Mouse (Mus musculus) cortical plate, adult 2 months (tissue): ENCODE results near the gene Dazap2. TPM values are rescaled to one million over a fixed set of nuclear protein-coding genes. Genes with fewer than 3 reads are reported as not detected.

Experiments used
- H3K27ac ChIP-seq: fragments of 200-500 bp; 2 replicates; pipeline ENCODE4 v1.5.1; 2012; ENCODE audit warnings: low read length, control low read depth, inconsistent platforms; ENCODE audit not compliant: insufficient read depth
- H3K4me1 ChIP-seq: fragments of 200-500 bp; 2 replicates; pipeline ENCODE4 v1.6.1; 2011; ENCODE audit warnings: low read length; ENCODE audit not compliant: control insufficient read depth, insufficient read depth
- H3K4me3 ChIP-seq: fragments of 200-500 bp; 2 replicates; pipeline ENCODE4 v1.5.1; 2011; ENCODE audit warnings: mild to moderate bottlenecking, low read length, control low read depth; ENCODE audit not compliant: insufficient read depth
- CTCF ChIP-seq: fragments of 200-500 bp; IDR thresholded peaks from 2 replicates; pipeline ENCODE4 v1.5.1; 2011; ENCODE audit warnings: mild to moderate bottlenecking, control low read depth, low read length; ENCODE audit not compliant: insufficient read depth; ENCODE audit errors: extremely low read depth
- POLR2A ChIP-seq: fragments of 200-500 bp; IDR thresholded peaks from 2 replicates; pipeline ENCODE4 v1.6.1; 2011; ENCODE audit warnings: mild to moderate bottlenecking, low read length, control low read depth; ENCODE audit not compliant: insufficient read depth; ENCODE audit errors: extremely low read depth
- polyA plus RNA-seq: library from polyadenylated mRNA; depleted of rRNA; stranded (reverse); fragments of >200 nt; gene quantifications from 2 replicates; pipeline ENCODE4 v1.2.3, GENCODE M21; 2012

The Dazap2 gene
- polyA plus RNA-seq, 1 experiment: 216 TPM

DNA sequence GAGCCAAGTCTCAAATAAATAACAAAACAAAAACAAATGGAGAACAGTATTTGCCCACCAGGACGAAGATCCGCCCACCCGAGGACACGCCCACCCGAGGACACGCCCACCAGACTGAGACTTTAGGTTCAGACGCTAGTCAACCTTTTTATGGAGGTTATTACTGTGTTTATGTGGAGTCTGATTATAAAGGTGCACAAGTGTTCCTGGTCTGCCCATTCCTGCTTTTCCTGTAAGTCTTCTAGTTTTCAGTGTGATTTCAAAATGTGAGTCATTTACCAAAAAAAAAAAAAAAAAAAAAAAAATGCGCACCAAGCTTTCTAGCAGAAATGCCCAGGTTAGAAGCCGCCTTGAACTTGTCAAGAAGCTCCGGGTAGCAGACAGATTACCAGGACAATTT, 12.1 kb downstream of the Dazap2 start:
- no peak overlapping the region for H3K4me3 ChIP-seq
- H3K4me1 ChIP-seq: peaks cover 2% of the 10 kb centered on the region
- no peak overlapping the region for H3K27ac ChIP-seq
- no peak for TF ChIP-seq CTCF
- TF ChIP-seq POLR2A: no peak

DNA sequence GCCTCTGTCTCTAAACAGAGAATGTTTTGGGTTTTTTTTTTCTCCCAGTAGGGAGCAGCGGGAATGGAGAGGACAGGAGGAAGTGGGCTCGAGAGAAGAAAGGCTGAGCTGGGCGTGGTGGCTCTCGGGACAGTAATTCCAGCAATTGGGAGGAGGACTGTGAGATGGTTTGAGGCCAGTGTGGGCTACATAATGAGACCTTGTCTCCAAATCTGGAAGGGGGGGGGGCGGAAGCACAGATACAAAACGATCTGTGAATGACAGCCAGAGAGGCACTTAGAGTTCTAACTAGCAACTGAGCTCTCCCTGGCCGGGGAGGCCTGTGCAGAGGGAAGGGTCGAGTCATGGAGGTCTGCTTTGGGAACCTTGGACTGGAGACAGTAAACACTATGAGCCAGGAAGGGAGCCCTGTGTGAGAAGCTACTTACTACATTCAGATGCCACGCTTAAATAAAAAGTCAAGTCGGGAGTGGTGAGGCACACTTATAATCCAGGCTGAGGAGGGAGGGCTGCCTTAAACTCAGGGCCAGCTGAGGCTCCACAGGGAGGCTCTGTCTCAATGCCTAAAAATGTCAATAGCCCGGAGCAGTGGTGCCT, 12.7 kb downstream of the Dazap2 start:
- TF ChIP-seq POLR2A (no peak), CTCF (no peak)
- H3K4me1 ChIP-seq: no peaks in the 10 kb centered on the region
- no peak overlapping the region for H3K27ac ChIP-seq
- H3K4me3 ChIP-seq: no peak overlapping the region

DNA sequence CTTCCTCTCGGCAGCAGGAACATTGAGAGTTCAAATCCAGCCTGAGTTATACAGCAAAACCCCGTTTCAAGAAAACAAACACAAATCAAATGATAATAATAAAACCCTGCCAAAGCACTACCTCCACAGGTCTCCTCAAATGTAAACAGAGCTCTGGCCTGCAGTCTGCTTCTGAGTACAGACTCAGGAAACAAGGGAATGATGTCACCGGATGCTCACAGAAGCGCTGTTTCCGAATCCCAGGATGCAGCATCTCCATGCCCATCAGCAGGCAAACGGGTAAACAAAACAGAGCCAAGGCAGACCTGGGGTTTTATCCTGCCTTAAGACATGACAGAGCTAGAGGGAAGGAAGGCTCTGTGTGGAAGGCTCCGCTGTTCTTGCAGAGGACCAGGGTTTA, 13.6 kb downstream of the Dazap2 start:
- H3K4me3 ChIP-seq: no peak overlapping the region
- TF ChIP-seq POLR2A: no peak
- no peak for TF ChIP-seq CTCF
- H3K27ac ChIP-seq: no peak overlapping the region

DNA sequence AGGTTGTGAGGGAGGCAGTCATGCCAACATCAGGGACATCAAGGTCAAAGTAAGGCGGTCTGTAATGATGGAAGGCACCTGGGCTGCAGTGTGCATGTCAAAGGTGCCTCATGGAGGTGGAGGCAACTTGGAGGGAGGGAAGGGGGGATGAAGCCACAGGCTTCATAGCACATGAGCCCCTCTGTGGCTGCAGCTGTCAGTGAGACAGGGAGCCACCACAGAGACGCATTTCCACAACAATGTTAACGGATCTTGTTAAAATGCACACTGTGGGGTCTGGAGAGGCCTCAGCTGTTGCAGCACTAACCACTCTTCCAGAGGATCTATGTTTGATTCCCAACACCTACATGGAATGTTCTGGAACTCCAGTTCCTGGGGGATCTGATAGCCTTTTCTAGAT, 15.0 kb downstream of the Dazap2 start:
- no peak overlapping the region for H3K4me3 ChIP-seq
- no peak overlapping the region for H3K27ac ChIP-seq
- no peaks in the 10 kb centered on the region for H3K4me1 ChIP-seq
- no peak for TF ChIP-seq POLR2A
- no peak for TF ChIP-seq CTCF

More for the DNA sequence above, 13.6 kb downstream of the Dazap2 start:
- no peaks in the 10 kb centered on the region for H3K4me1 ChIP-seq

DNA sequence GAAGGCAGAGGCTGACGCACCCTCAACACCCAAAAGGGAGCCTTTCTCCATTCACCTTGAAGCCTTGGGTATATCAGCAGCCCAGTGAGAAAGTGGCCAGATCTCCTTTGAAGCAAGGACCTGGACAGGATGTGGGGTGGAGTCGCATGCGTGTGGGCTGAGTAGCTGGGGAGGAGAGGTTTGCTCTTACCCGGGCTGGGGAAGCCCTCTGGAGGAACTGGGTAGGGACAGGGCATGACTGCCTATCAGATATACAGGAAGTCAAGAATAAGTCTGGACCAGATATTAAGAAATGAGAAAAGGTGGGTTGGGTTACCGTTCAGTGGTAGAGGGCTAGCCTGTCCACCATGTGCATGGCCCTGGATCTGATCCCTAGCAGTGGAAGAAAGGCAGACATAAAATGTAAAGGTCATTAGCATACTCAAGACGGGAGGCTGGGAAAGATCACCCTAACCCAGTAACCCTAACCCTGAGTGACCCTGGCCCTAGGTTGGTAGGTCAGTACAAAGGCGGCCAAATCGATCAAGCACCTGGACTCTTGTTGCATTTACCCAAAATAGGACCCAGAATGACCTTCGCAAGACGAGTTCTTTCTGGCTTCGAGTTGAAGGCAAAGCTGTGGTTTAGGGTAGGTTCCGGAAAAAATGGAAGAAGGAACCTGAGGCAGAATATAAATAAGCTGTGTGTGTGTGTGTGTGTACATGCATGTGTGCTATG, 16.5 kb downstream of the Dazap2 start:
- no peak overlapping the region for H3K4me3 ChIP-seq
- no peak overlapping the region for H3K27ac ChIP-seq
- TF ChIP-seq CTCF (no peak), POLR2A (no peak)
- H3K4me1 ChIP-seq: no peaks in the 10 kb centered on the region

DNA sequence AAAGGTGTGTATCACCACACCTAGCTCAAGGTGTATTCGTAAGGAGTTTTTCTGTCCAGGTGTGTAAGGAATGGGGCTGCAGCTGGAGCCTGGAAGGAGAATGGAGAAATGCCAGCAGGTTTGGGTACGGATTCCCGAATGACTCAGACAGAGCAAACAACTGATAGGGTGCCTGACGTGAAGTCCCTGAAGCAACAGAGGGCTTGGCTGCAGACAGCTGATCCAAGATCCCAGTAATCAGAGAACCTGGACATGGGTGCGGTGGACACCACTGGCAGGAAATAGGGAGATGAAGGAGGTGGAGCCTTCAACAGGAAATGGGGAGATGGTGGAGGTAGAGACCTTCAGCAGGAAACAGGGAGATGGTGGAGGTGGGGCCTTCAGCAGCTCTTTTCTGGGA, 17.2 kb downstream of the Dazap2 start:
- H3K4me3 ChIP-seq: no peak overlapping the region
- no peak overlapping the region for H3K27ac ChIP-seq
- H3K4me1 ChIP-seq: peaks cover 2% of the 10 kb centered on the region; the same call in 1 of the 2 replicates
- no peak for TF ChIP-seq POLR2A
- TF ChIP-seq CTCF: no peak

DNA sequence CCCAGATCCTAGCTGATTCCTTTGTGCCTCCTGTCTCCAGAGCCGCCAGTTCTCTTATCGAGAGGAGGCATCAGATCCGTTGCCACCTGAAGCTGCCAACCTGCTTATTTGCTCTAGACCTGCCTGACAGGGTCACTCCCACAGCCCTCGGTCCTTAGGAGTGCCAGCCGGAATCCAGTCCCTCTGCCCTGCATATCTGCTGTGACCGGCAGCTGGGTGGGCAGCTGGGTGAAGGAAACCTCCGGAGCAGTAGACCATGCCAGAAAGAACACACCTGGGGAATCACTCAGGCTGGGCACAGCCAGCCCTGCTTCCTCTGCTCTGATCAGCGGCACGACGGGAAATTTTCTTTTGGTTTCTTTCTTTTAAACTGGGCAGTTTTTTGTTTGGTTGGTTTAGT, 18.2 kb downstream of the Dazap2 start:
- Histone ChIP-seq H3K27ac (no peak overlapping the region), H3K4me1 (peaks cover 2% of the 10 kb centered on the region; the same call in 1 of the 2 replicates), H3K4me3 (no peak overlapping the region)
- TF ChIP-seq CTCF (no peak), POLR2A (no peak)

DNA sequence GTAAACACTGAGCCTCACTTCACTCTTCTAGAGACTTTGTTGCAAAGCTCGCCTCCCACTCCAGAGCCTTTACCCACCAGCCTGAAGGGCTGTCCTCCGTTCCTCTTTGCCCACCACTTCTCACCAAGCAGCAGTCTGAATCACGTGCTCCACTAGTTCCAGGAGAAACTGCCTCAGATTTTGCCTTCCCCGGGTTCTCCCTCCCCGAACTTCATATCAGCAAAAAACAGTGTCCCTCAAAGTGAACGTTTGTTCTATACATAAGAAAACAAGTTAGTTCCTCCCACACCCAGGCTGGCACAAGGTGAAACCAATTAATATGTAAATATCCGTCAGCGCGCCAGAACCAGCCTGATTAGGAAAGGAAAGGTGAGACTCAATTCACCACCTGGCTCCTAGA, 20.1 kb downstream of the Dazap2 start:
- TF ChIP-seq POLR2A (no peak), CTCF (no peak)
- Histone ChIP-seq H3K4me1 (peaks cover 2% of the 10 kb centered on the region; the same call in 1 of the 2 replicates), H3K4me3 (no peak overlapping the region)

DNA sequence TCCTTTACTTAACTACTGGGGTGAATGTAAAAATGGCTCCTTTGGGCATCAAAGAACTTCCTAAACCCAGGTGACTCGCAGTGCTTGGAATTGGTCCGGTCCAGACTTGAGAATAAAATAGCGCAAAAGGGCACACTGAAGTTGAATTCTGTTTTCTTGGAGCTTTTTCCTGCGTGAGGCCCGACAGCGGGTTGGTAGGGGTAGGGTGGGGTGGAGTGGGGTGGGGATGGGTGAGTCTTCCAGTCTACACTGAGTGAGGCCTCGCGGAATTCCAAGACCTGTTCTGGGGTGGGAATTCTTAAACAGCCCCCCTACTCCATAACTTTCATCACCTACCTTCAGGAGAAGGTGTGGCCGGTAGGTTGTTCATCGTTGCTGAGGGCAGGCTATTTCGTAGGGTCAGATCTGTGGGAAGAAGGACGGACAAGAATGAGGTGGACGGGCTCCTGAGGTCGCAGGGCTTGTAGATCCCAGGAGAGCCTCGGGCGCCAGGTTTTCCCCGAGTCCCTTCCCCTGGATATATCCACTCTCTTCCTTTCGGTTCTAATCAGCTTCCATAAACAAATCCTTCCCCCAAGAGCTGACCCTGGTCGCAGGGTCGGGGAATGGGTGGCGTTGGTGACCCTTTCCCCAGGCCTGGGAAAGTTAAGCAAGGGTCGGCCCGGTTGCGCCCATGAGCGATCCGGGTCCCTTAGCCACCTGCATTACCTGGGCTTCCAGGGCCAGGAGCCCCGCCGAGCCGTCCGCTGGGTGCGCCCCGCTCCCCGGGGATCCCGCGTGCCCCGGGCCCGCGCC, 20.9 kb downstream of the Dazap2 start:
- peak overlapping the region; percentile 29; the same call in 1 of the 2 replicates for H3K4me3 ChIP-seq
- TF ChIP-seq CTCF (no peak), POLR2A (no peak)
- no peak overlapping the region for H3K27ac ChIP-seq
- peaks cover 2% of the 10 kb centered on the region; the same call in 1 of the 2 replicates for H3K4me1 ChIP-seq

More for the DNA sequence above, 20.1 kb downstream of the Dazap2 start:
- H3K27ac ChIP-seq: no peak overlapping the region
